8 mouse cellular contexts compared by ENCODE assay signal in genomic region chr15:79455106-79455810, GRCm38 (mm10). TPM values are rescaled to one million over a fixed set of nuclear protein-coding genes. Genes with fewer than 3 reads are reported as not detected.
A peak's percentile ranks its signal among the peaks of the same experiment; 100 is the strongest.
DNase-seq lines count a peak whose midpoint lies in the region; ATAC-seq lines count a peak whose summit lies in the region.

Csnk1e (minus strand) TSS chr15:79455566.

- no peaks in the 10 kb centered on the region for H3K9me3 ChIP-seq in hindbrain, embryonic 15.5 days
- H3K9me3 ChIP-seq in stomach, embryonic 16.5 days (replicated peaks; ENCODE audit: control insufficient read depth, low read length): no peaks in the 10 kb centered on the region

- DNase-seq in layer of hippocampus, adult 11-12 months (ENCODE audit: low spot score): peak; percentile 58
- DNase-seq in layer of hippocampus, adult 9-10 months (ENCODE audit: low spot score): no peak
- no peak for DNase-seq in gastrocnemius, adult 8-10 months (ENCODE audit: low spot score in 2 of 2)
- peak in 1 of 2 experiments; percentile 75 for DNase-seq in left cerebral cortex, postnatal 10 days (ENCODE audit: extremely low spot score in 1 of 2, low spot score in 2 of 2)

- 0 out of 2 replicates have a peak, but pooled peaks cover 2% of the 10 kb centered on the region for H3K4me1 ChIP-seq in brown adipose tissue, adult 24 weeks (ENCODE audit: control insufficient read depth, insufficient read depth, insufficient read length, low read length)
- H3K4me1 ChIP-seq in hindbrain, embryonic 15.5 days (replicated peaks): peaks cover 7% of the 10 kb centered on the region
- H3K4me1 ChIP-seq in stomach, embryonic 16.5 days (ENCODE audit: control insufficient read depth, insufficient read depth, low read length): peaks cover 9% of the 10 kb centered on the region

- WGBS in hindbrain, embryonic 15.5 days: 2% methylated on average over 24 of the region's 24 CpGs
- 3% methylated on average over 24 of the region's 24 CpGs for WGBS in stomach, embryonic 16.5 days

- ATAC-seq in hindbrain, embryonic 15.5 days (ENCODE audit: low FRiP score, low read depth): peak; percentile 61; the same call in 1 of the 2 replicates
- peak; percentile 84 for ATAC-seq in megakaryocyte, adult 5-6 weeks (ENCODE audit: poor library complexity, severe bottlenecking)
- ATAC-seq in stomach, embryonic 16.5 days (ENCODE audit: insufficient read depth, low FRiP score): peak; percentile 89

- intact Hi-C loops in left cerebral cortex, postnatal 10 days (cut with DNase I): no loop called here

- 0 out of 2 replicates have a peak, but pooled peaks cover 8% of the 10 kb centered on the region for H3K27me3 ChIP-seq in hindbrain, embryonic 15.5 days
- no peaks in the 10 kb centered on the region for H3K27me3 ChIP-seq in stomach, embryonic 16.5 days (ENCODE audit: control insufficient read depth, insufficient read depth, low read length)

- peak within 1 kb of the TSS; percentile 55 for H3K4me3 ChIP-seq in brown adipose tissue, adult 24 weeks (ENCODE audit: insufficient read depth, low read depth, low read length)
- H3K4me3 ChIP-seq in hindbrain, embryonic 15.5 days: peak within 1 kb of the TSS; percentile 35
- peak within 1 kb of the TSS; percentile 38 for H3K4me3 ChIP-seq in stomach, embryonic 16.5 days (replicated peaks; ENCODE audit: low read length)

- H3K4me2 ChIP-seq in hindbrain, embryonic 15.5 days: peak within 1 kb of the TSS; percentile 74
- peak within 1 kb of the TSS; percentile 69 for H3K4me2 ChIP-seq in stomach, embryonic 16.5 days (ENCODE audit: low read depth, low read length)

- H3K9ac ChIP-seq in hindbrain, embryonic 15.5 days: peak within 1 kb of the TSS; percentile 31; the same call in 1 of the 2 replicates
- peak within 1 kb of the TSS; percentile 64 for H3K9ac ChIP-seq in stomach, embryonic 16.5 days (ENCODE audit: low read length)

- H3K36me3 ChIP-seq in hindbrain, embryonic 15.5 days: no peaks in the 10 kb centered on the region
- no peaks in the 10 kb centered on the region for H3K36me3 ChIP-seq in stomach, embryonic 16.5 days (ENCODE audit: control insufficient read depth, insufficient read depth, low read length)

- no peak within 1 kb of the TSS for H3K27ac ChIP-seq in brown adipose tissue, adult 24 weeks (replicated peaks; ENCODE audit: low read depth, low read length)
- H3K27ac ChIP-seq in hindbrain, embryonic 15.5 days (replicated peaks): no peak within 1 kb of the TSS
- no peak within 1 kb of the TSS for H3K27ac ChIP-seq in stomach, embryonic 16.5 days (ENCODE audit: low read length)

RNA-seq across cellular contexts. Expression of gene Csnk1e, which starts in this region (rescaled TPM):
- 17.4 and 24.8 TPM in 2 replicates for polyA plus RNA-seq in brown adipose tissue, adult 24 weeks (2012; ENCODE audit: insufficient read depth, insufficient read length, missing spikeins)
- 10 to 100 TPM; 54.1 to 61.3 (median 59.2) TPM for total RNA-seq in gastrocnemius, adult 8-10 months (2022)
- 229 and 234 TPM in 2 replicates for polyA plus RNA-seq in hindbrain, embryonic 15.5 days (2015; fragmentation: Nextera tagmentation; extraction: Ambion mirVana)
- total RNA-seq in left cerebral cortex, postnatal 10 days (2021): 100 to 1,000 TPM; 181 to 198 TPM
- total RNA-seq in megakaryocyte, adult 5-6 weeks (2015): 33.3 and 39.4 TPM in 2 replicates
- total RNA-seq in megakaryocyte, adult 5-6 weeks (2017): 29.3 and 32.0 TPM in 2 replicates
- polyA plus RNA-seq in stomach, embryonic 16.5 days (2015; fragmentation: Nextera tagmentation; extraction: Ambion mirVana): 34.5 and 35.0 TPM in 2 replicates
